Mouse (Mus musculus) Patski (cell line): ENCODE measurements at regions not wholly inside any gene's neighbourhood (a gene's known extent, or its start where the extent isn't known, plus 50 kb on each side); places are given as distances from the start of the nearest gene placed in this dataset.

Experiments
- ATAC-seq: fragments of 100-300 bp; one replicate; pipeline ENCODE4 v1.8.0; 2021
- CTCF ChIA-PET: fragments of 350-600 bp; sonication (Branson Sonifier 250); formaldehyde crosslinking; loops from one replicate; lab custom pipeline; 2022; ENCODE audit warnings: inconsistent platforms; lab: Charles Lee
- POLR2A ChIA-PET: fragments of 350-600 bp; sonication (Branson Sonifier 250); formaldehyde crosslinking; loops from one replicate; lab custom pipeline; 2022; ENCODE audit warnings: antibody characterized with exemption, inconsistent platforms; lab: Charles Lee
- DNase-seq: peaks from one replicate; pipeline ENCODE4 v3.0.0-alpha.2; 2011; ENCODE audit warnings: low read depth, low spot score
- H3K27me3 ChIP-seq: fragments of 371-371 bp; one replicate; pipeline ENCODE4 v1.5.1; 2021
- CTCF ChIP-seq: fragments of 100-300 bp; IDR thresholded peaks from one replicate; pipeline ENCODE4 v1.5.1; 2021
- in situ Hi-C: fragments of 300-500 bp; cut with MboI; formaldehyde crosslinking; loops from 3 replicates; pipeline ENCODE4 v1.11.1; 2018; ENCODE audit warnings: low pct_unique_long_range_greater_than_20kb, mixed read lengths

- in situ Hi-C loops: loop anchor here (5.0 to 10.0 kb wide), 2 partner anchors 202 to 325 kb away; no protein-coding TSS in a partner anchor
- POLR2A ChIA-PET: interaction anchor here (0.6 kb wide), 1 partner anchor 11 kb away, joined by 3 read pairs; no protein-coding TSS in a partner anchor
- DNase-seq: no peak
Observed at GRCm38 (mm10) chr3:102676946-102677534, 57.3 kb upstream of the Tspan2 start.

GRCm38 (mm10) chr3:102678516-102678915 is 55.8 kb upstream of the Tspan2 start:
- ATAC-seq: peak; percentile 84
- peak; percentile 88 for DNase-seq
- no peak for TF ChIP-seq CTCF
- in situ Hi-C loops: loop anchor here (5.0 to 10.0 kb wide), 2 partner anchors 204 to 326 kb away; no protein-coding TSS in a partner anchor
- no peaks in the 10 kb centered on the region for H3K27me3 ChIP-seq
- ChIA-PET POLR2A (interaction anchor here (0.5 to 1.4 kb wide), 3 partner anchors 10 to 706 kb away, joined by 3 read pairs; no protein-coding TSS in a partner anchor), CTCF (interaction anchor here (1.3 to 1.4 kb wide), 2 partner anchors 19 to 429 kb away, joined by 3 to 5 read pairs; no protein-coding TSS in a partner anchor)

More at GRCm38 (mm10) chr3:102676946-102677534, 57.3 kb upstream of the Tspan2 start:
- no peaks in the 10 kb centered on the region for H3K27me3 ChIP-seq
- CTCF ChIA-PET: interaction anchor here (0.7 to 1.4 kb wide), 5 partner anchors 9 to 428 kb away, joined by 3 to 5 read pairs (median 3); no protein-coding TSS in a partner anchor
- ATAC-seq: no peak
- TF ChIP-seq CTCF: no peak

- ChIA-PET POLR2A (no interaction called here), CTCF (interaction anchor here (0.8 to 1.8 kb wide), 5 partner anchors 12 to 433 kb away, joined by 3 to 4 read pairs (median 3); no protein-coding TSS in a partner anchor)
- no peaks in the 10 kb centered on the region for H3K27me3 ChIP-seq
- no peak for TF ChIP-seq CTCF
- in situ Hi-C loops: no loop called here
- no peak for DNase-seq
- no peak for ATAC-seq
Observed at GRCm38 (mm10) chr3:102682424-102682823, 51.9 kb upstream of the Tspan2 start.

- POLR2A ChIA-PET: no interaction called here
- in situ Hi-C loops: no loop called here
- DNase-seq: no peak
- CTCF ChIA-PET: interaction anchor here (0.8 to 1.8 kb wide), 3 partner anchors 319 to 434 kb away, joined by 3 to 4 read pairs (median 3); no protein-coding TSS in a partner anchor
- no peak for TF ChIP-seq CTCF
- H3K27me3 ChIP-seq: no peaks in the 10 kb centered on the region
- no peak for ATAC-seq
Observed at GRCm38 (mm10) chr3:102683541-102683940, 50.8 kb upstream of the Tspan2 start.
